Mouse (Mus musculus) spleen, postnatal 36 days (tissue): ENCODE results near the gene Nod1.

Experiments
- DNase-seq, 2 experiments: peaks; one replicate each; pipeline ENCODE4 v3.0.0; 2022; ENCODE audit warnings: low spot score in 2 of 2, mixed read lengths in 1 of 2

The Nod1 gene

DNA sequence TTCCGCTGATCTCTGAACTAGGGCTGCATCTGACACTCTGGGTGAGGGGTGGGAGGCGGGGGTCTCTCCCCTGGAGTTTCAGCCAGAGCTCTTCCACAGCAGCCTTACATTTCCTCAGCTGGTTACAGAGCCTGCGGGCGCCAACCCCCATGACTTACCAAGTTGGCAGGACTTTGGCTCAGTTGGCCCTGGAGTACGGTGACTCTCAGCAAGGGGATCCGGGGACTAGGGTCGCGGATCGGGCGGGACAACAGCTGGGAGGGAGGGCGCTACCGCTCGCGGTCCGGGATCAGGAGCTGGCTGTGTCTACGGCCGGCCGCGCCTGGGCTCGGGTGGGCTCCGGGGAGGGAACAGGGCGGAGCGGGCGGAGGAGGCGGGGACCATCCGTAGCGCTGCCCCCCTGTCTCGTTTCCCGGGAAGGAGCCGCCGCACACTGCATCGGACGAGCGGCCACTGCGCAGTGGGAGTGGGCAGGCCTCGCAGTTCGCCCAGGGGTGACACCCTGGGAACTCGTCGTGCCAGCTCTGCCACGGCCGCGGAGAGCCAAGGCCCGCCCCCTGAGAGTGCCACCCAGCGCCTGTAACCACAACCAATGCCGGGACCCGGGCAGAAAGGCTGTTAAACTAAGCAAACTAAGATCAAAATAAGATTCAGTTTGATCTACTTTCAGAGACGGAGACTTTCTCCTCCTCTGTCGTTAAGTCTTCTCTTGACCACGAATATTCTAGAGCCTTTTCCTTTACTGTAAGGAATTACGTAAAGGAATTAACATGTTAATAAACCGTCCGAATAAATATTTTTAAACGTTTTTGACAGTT, at the start of gene Nod1:
Gene Nod1, minus strand, starts transcription at position 502 of the 818 bp plus-strand sequence.
- peak; percentile 78 to 81 for DNase-seq

DNA sequence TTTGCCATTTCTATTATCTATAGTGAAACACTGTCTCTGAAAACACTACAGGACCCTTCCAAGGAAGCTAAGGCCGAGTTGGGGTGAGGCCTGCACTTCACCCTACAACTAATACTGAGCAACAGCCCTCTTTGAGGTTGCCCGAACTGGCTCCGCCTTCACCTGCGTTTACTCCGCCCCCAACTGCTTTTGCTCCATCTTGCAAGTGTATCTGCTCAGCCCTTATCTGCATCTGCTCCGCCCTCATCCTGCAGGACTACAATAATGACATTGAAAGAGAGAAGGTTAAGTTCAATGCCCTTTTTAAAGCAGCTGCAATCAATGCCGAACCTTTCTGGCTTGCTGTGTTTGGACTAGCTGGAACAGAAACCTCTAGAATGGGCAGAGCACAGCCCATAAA, 49.4 kb upstream of the Nod1 start:
- DNase-seq = no peak

DNA sequence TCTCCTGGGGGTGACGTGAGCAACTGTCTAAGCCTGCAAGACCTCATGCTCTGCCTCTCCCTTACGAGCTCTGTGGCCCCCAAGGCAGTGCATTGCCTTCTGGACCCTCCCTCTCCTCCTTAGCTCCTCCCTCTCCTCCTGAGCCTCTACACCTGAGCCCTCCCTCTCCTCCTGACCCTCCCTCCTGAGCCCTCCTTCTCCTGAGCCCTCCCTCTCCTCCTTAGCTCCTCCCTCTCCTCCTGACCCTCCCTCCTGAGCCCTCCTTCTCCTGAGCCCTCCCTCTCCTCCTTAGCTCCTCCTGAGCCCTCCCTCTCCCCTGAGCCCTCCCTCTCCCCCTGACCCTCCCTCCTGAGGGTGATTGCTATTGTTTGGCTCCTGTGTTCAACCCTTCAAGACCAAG, 46.0 kb upstream of the Nod1 start:
- no peak for DNase-seq

DNA sequence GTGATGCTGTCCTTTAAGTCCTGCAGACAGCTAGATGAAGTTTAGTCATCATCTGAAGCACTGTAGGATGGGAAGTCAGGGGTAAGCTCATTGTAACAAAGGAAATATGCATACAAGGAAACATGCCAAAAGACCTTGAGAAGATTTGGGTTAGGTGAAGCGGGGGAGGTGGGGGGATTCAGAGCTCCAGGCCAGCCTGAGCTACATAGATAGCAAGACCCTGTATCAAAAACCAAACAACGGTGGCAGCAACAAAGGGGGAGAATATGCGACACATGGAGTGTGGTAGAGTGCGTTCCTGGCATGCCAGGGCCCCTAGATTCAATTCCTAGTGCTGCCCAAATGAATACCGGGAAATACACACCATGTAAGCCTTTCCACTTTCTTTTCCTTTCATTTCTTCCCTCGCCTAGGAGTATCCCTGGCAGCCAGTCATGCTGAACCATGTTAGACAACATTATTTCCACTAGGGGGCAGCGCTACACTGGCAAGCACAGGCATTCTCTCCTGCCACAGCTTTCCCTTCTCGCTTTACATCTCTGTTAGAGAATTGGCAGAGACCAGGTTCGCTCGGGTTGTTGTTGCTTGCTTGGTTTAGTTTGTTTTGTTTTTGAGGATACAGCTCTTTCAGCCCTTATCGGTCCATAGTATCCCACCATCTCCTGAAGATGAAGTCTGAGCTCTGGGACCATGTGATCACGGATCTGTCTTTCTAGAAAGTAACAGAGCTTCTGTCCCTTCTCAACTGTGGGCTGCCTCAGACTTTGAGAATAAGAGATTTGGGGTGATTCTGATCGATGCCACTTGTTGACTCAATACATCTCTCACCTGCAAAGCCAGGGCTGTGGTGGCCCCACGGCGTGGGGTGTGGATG, 44.5 kb upstream of the Nod1 start:
- peak; percentile 31 to 44 for DNase-seq

DNA sequence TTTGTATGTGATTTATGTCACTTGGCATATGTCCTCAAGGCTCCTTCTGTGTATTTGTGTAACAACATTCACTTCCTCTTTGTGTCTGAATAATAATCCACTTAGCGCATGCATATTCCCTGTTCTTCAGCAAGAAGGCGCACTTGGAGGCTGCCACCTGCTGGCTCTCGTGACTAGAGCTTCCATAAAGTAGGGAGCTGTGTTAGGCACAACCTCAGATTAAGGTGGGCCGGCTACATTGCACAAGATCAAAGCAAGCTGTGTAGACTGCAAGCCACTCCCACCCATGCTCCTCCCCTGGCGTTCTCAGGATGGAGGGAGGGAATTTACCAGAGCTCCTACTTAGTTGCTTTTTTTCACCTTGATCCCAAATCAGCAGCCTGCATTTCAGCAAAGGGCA, 43.8 kb upstream of the Nod1 start:
- peak; percentile 29 to 35 for DNase-seq

DNA sequence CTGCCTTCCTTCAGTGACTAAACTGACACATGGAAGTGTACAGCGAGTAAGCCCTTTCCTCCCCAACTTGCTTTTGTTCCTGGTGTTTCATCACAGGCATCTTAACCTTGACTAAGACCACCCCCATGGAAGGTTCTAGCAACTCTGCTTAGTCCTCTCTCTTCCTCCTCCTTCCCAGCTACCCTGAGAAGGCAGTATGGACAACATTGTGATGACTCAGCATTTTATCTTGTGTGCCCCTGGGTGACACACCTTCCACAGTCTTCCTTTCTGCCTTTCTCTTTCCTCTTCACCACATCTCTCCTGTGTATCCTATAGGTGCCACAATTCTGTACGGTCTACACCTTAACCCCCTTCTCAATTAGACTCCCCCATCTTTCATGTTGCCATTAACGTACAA, 41.8 kb upstream of the Nod1 start:
- DNase-seq = no peak

DNA sequence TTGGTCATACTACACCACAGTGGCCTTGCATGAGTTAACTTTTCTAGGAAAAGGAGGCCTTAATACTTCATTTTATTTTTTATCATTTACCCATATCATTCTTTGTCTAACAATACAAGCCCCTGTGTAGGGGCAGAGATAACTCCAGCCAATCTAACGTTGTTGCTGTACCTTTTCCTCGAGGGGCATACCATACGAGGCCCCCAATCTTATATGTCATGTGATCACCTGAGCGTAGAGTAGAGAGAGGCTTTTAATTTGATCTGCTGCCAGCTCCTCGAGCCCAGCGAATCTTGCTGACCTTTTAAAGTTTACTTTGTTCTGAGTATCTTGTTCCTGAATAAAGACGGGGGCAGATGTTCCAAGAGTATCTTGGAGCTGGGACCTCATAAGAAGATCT, 40.1 kb upstream of the Nod1 start:
- no peak for DNase-seq

DNA sequence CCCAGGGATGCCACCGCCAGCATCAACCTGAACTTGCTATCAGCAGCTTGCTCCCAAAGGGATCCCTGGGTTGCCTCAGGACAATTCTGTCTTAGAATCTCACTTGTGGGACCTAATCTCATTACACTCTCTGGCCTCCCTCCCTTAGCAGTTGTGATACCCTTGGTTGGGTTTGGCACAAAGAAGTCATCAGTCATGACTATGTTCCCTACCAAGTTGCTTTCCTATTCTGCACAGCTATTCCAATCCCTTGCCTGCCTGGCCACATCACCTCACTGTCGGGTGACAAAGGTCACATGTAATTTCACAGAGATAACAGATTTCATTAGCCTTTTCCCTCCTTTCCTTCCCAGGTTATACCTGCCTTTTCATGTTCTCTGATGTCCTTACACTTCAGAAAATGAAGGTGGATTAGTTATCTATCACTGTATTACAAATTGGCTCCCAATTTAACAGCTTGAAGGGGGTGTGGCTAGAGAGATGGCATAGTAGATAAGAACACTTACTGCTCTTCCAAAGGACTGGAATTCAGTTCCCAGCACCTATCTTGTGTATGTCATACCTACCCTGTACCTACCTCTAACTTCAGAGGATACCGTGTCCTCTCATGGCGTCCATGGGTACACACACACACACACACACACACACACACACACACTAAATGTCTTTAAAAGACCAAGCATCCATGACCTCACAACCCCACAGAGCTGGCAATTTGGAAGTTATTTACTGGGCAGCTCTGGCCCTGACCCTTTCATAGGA, 38.1 kb upstream of the Nod1 start:
- DNase-seq = no peak

DNA sequence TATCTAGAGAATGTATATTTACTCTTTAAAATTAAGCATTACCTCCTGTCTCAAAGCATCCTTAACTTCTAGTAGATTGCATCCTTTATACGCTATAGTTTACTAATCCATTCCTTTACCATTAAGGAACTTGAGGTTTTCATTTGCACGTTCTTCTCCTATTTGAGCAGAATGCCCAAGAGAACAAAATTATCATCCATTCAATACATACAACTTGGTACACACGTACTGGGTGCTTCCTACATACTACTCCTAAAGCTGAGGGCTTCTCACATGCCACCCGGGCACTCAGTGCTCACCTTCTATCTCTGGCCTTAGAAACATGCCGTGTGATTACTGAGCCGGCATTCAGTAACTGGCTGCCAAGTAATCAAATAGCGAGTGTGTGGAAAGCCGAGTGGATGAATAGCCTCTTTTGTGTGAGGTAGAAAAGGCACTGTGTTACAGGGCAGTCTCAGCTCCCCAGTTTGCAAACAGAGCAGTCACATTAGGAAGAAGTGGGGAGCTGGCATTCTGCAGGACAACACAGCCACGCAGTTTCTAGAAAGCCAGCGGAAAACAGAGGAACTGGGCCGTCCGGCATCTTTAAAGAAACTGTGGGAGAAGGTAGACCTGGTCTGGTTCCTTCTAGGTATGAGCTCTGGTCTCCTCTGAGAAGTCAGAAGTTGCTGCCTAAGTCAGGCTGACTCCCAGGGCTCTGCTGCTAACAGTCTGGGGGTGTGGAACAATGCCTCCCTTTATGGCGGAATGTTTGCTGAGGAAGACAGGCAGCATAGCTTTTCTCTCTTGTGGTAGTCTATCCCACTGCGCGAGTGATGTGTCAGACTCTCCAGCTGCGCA, 37.2 kb upstream of the Nod1 start:
- DNase-seq = no peak

DNA sequence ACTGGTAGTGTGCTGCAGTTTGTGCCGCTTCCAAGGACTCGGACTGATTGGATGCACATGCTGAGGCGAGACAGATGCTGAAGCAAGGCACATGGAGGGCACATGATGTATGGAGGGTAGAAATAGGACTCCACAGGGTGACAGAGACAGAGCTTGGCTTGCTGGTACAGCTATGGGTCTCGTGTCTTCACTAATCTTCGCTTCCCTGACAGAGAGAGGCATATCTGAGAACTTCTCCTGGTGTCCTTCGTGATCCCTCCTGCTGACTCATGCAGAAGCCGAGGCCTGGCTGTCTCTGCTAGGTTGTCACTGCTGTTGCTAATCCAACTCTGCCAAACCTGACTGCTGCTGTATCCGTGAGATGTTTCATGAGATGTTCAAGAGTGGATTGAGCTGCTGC, 36.0 kb upstream of the Nod1 start:
- no peak for DNase-seq

DNA sequence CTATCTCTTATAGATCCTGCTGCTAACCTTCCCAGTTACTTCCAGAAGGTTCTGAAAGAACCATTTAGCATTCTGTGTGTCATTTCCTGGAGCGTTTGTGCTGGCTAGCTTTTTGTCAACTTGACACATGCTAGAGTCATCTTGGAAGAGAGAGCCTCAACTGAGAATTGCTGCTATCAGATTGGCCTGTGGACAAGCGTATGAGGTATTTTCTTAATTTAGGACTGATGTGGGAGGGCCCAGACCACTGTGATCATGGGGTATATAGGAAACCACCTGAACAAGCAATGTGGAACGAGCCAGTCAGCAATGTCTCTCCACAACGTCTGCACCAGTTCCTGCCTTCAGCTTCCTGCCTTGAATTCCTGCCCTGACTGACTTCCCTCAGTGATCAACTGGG, 31.1 kb upstream of the Nod1 start:
- DNase-seq = no peak

DNA sequence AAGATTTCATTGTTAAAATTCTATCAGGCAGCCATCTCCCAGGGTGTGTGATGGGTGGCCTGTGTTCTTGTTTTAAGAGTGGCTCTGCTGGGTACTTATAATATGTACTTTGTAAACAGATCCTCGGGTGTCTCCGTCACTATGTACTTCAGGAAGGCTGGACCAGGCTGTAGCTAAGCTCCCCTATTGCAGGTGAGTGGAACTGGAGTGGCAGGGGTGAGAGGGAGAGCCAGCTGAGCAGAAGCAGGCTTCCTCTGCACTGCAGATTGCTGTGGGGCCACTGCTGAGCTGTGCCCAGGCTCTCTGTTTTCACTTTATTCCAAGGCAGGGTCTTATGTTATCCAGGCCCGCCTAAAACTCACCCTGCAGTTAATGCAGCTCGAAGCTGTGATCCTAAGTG, 30.0 kb upstream of the Nod1 start:
- DNase-seq = no peak

DNA sequence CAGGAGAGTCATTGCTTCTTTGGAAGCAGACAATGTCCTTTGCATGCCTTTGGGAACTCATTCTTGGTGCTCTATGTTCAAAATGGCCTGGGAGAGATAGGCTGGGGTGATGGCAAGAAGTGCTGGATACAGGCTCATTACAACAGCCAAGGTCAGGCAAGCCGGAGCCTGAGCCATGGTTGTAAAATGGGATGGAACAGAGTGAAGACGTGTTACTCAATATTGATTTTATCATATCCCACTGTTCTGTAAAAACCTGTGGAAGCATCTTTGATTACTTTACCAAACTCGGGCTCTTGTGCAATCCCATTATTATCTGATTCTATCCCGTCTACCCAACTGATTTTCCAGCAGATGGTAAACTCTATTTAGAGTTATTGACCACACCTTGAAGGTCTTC, 28.9 kb upstream of the Nod1 start:
- DNase-seq = no peak

DNA sequence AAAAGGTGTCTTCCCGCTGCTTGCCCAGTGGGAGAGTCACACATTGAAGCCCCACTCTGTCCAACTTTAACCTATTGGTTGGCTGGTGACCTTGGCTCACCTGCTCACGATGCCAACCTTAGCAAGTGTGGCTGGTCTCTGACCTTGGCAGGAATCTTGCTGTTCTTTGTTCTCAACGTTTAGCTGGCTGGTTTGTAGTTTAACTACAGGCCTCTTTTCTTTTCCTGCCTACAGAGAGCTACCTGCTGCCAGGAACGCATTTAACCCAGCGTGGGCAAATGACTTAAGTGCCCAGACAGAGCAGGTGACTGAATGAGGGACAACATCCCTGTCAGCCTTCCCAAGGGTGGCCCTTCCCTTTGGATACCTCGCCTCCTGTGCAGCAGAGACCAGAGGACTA, 25.3 kb upstream of the Nod1 start:
- DNase-seq = no peak

DNA sequence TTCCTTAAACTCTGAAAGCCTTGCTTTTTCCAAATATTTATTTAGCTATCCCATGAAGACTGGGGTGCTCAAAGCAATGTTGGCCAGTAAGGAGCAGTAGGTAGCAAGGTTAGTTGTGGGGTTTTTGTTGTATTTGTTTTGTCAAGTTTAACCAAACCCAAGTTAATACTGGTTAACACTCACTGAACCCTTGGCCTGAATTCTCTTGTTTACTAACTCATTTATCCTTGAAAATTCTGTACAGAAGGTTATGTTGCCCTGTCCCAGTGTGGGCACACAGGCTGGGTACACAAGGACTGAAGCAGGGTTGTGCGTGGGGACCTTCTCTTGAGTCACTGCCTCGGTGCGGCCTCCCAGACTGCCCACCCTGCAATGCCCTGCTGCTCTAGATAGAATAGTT, 23.9 kb upstream of the Nod1 start:
- no peak for DNase-seq

DNA sequence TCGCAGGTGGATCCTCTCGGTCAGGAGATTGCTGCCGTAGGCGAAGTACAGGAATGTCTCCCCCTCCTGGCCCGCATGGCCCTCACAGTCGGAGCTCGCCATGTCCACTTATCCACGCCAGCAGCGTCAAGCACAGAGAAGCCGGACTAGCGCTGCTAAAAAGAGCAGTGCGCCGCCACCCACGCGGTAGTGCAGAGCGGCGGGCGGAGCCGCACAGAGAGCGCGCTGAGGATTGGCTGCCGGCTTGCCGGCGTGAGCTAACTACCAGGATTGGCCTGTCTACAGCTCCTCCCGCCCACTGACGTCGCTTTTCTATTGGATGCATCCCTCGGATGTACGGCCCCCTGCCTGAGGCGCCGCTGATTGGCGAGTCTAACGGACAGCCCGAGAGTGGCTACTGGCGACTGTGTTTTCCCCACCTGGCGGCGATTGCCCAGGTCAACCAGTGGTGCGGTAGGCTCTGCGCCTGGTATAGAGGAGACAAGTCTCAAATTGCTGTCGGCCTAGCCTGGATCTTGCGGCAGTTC, 20.4 kb upstream of the Nod1 start, which contains the start of gene Ggct:
Gene Ggct, minus strand, starts transcription at position 217 of the 527 bp plus-strand sequence.
- DNase-seq = peak; percentile 96

DNA sequence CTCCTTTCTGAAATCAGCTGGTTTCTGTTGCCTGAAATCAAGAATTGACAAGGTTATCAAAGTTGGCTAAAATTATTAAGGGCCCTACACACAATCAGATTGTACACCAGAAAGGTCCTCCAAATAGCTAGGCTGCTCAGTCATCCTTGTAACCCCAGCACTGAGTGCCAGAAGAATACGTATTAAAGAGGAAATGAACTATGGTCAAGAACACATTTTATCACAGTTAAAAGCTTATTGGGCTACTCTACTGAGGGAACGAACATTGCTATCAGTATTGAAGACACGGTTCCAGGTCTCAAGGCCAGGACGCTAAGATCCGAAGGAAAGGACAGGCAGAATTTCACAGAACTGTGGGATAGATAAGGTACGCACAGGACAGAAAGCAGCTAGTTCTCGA, 19.7 kb upstream of the Nod1 start:
- peak in 1 of 2 experiments; percentile 18 for DNase-seq

DNA sequence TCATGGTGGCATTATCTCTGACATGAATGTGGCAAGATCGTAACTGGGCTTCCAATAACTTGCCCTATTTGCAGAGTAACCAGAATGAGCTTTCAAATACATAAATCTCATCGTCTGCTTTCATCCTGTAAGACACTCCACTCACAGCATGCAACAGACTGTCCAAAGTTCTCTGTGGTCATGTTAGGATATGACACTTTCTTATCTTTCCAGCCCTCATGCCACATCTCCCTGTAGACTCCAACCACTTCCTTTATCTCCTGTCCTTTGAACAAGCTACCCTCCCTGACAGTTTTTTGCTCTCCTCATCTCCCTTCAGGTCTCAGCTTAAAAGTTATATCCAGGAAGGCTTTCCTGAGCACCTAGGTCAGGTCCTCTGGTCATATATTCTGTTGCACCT, 18.8 kb upstream of the Nod1 start:
- no peak for DNase-seq

DNA sequence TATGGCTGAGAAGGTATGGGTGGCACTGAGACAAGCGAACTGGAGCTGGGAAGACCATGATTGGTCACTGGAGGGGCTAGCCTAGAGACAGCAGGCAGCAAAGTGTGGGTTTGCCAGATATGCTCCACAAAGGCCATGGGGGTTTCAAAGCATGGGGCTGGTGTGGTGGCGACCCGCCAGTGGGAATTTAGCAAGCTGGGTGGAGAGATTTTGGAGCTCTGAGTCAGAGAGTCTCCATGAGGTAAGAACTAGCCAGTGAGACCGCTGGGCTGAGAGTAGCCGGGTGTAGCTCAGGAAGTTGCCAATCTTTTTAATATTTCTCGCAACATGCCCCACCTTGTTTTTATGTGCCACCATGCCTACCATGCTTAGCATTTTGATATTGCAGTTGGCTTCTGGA, 15.7 kb upstream of the Nod1 start:
- no peak for DNase-seq

DNA sequence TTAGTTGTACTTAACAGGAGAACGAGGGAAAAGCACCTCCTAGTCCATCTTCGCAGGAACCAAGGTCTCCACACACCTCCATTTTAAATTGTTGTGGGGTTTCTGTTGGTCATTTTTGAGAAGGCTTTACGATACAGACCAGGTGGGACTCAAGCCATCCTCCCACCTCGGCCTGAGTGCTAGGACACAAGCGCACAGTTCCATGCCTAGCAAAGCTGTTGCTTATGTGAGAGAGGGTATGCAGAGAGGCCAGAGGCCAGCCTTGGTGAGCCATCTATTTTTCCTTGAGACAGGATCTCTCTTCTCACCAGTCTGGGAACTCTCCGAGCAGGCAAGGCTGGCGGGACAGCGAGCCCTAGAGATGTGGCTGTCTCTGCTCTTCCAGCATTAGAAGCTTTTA, 11.7 kb upstream of the Nod1 start:
- DNase-seq = no peak

DNA sequence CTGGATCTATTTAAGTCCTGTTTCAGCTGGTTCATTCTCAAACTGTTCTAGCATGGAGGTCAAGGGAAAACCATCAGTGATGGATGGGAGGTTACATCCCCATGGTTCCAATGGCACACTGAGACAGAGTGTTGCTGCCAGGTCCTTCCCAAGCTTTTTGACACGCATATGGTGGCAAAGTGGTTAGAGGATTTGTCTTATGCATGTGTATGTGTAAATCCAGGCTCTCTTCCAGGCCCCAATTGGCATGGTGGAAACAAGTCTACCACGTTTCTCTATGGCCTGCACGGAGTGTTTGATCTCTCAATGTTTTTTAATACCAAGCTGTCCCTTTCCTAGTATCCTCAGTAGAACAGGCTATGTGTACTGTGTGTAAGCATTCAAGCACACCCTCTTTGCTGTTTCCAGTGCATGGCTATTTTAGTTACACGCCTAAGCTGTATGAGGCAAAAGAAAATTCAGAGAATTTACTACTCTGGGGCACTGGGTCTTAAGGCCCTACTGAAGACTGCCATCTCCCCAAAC, 11.2 kb upstream of the Nod1 start:
- DNase-seq = no peak
